Mouse (Mus musculus) liver, embryonic 11.5 days (tissue): ENCODE results near the gene Polr2c. TPM values are rescaled to one million over a fixed set of nuclear protein-coding genes. Genes with fewer than 3 reads are reported as not detected.
A peak's percentile ranks its signal among the peaks of the same experiment; 100 is the strongest.

Experiments used
- ATAC-seq: fragments of 200-750 bp; cut with Nextera tagmentation; replicated peaks from 2 replicates; pipeline ENCODE4 v1.8.0; 2017; ENCODE audit warnings: moderate number of reproducible peaks, mild to moderate bottlenecking, moderate TSS enrichment, moderate library complexity; ENCODE audit not compliant: low FRiP score
- DNase-seq: peaks from one replicate; pipeline ENCODE4 v3.0.0-alpha.2; 2017; ENCODE audit warnings: low spot score
- H3K27ac ChIP-seq: fragments of 300-500 bp; sonication (generic); 2 replicates; pipeline ENCODE4 v1.5.1; 2014; ENCODE audit warnings: mild to moderate bottlenecking, low read depth, low read length, control low read depth
- H3K27me3 ChIP-seq: fragments of 300-500 bp; sonication (generic); replicated peaks from 2 replicates; pipeline ENCODE4 v1.6.1; 2014; ENCODE audit warnings: low read length, mixed read lengths; ENCODE audit not compliant: control insufficient read depth, insufficient read depth
- H3K36me3 ChIP-seq: fragments of 300-500 bp; sonication (generic); 2 replicates; pipeline ENCODE4 v1.6.1; 2014; ENCODE audit warnings: mild to moderate bottlenecking, low read length, moderate library complexity, mixed read lengths; ENCODE audit not compliant: control insufficient read depth, insufficient read depth
- H3K4me1 ChIP-seq: fragments of 300-500 bp; sonication (generic); replicated peaks from 2 replicates; pipeline ENCODE4 v1.6.1; 2014; ENCODE audit warnings: low read length, mixed read lengths; ENCODE audit not compliant: control insufficient read depth, insufficient read depth
- H3K4me2 ChIP-seq: fragments of 300-500 bp; sonication (generic); 2 replicates; pipeline ENCODE4 v1.6.1; 2014; ENCODE audit warnings: mild to moderate bottlenecking, control low read depth, moderate library complexity
- H3K4me3 ChIP-seq: fragments of 300-500 bp; sonication (generic); 2 replicates; pipeline ENCODE4 v1.5.1; 2014; ENCODE audit warnings: low read depth, low read length, control low read depth
- H3K9ac ChIP-seq: fragments of 300-500 bp; sonication (generic); 2 replicates; pipeline ENCODE4 v1.6.1; 2014; ENCODE audit warnings: low read depth, low read length, control low read depth
- H3K9me3 ChIP-seq: fragments of 300-500 bp; sonication (generic); 2 replicates; pipeline ENCODE4 v1.6.1; 2016; ENCODE audit warnings: low read length, inconsistent platforms, mixed read lengths; ENCODE audit not compliant: control insufficient read depth
- whole genome bisulfite sequencing: fragments of 180-500 bp; shearing (Covaris S2); extraction: QIAGEN DNeasy Blood & Tissue Kit; methylation state at CpG from one replicate; pipeline ENCODE4 v1.1.7; 2014; 5-methylcytosine and 5-hydroxymethylcytosine counted together
- polyA plus RNA-seq: library from polyadenylated mRNA; unstranded; fragments of >200 nt; fragmentation: Nextera tagmentation; extraction: Ambion mirVana; gene quantifications from 2 replicates; pipeline ENCODE4 v1.2.1, GENCODE M21; 2014

The Polr2c gene
- polyA plus RNA-seq, result 162 and 172 TPM in 2 replicates

DNA sequence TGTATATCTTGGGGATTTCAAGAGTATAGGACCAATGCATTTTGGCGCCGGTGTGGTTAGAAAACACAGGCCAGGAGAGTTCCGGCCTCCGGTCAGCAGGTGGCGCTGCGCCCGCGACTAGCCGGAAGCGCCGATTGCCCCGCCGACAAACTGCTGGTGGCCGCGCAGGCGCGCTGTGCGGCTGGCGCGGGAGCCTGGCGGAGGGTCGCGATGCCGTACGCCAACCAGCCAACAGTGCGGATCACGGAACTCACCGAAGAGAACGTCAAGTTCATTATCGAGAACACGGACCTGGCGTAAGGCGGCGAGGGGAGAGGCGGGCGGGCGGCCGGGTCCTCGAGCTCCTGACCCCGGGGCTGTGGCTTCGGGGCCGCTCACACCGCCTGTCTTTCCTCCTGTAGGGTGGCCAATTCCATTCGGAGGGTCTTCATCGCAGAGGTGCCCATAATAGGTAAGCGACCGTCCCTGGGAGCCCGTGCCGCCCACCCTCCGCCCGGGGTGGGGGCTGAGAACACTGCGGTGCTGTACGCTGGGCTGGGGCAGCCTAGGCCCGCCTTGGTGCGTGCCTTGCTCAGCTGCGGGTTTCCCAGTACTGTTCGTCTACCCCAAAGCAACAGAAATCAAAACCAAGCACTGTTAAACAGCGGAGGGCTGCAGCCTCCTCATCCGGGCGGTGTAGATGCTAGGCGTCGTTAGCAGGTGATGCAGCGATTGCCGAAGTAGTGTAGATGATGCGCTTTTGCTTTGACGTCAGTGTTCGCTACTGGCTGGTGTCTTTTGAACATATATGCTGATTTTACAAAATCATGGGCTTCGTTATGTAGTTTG is at the start of gene Polr2c:
Polr2c (plus strand) TSS at position 105 of the 828 bp plus-strand sequence.
- peaks cover 14% of the 10 kb centered on the region for H3K4me1 ChIP-seq
- under 1% methylated on average over 68 of the region's 68 CpGs for WGBS
- DNase-seq (peak; percentile 91), ATAC-seq (peak; percentile 77)
- H3K4me2 ChIP-seq, result peak within 1 kb of the TSS; percentile 94
- no peaks in the 10 kb centered on the region for H3K27me3 ChIP-seq
- peaks cover 20% of the 10 kb centered on the region; the same call in 1 of the 2 replicates for H3K36me3 ChIP-seq
- no peaks in the 10 kb centered on the region for H3K9me3 ChIP-seq
- H3K9ac ChIP-seq, result peak within 1 kb of the TSS; percentile 92
- peak within 1 kb of the TSS; percentile 96 for H3K4me3 ChIP-seq
- H3K27ac ChIP-seq, result peak within 1 kb of the TSS; percentile 70

DNA sequence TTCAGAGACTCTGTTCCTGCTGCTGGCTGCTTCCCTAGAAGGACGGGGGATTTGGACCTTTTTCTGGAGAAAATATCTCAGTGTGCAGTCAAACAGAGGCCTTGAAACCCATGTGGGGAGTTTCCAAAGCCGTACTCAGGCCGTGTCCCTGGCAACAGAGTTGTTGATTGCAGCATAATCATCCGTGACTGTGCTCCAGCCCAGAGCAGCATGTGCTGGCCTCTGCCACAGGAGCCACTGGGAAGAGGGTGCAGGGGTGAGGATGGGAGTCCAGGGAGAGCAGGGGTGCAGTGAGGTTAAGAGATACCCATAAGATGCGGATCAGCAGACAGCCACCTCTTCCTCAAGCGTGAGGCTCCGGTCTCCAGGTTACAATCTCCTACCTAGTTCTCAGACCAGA is 49.7 kb upstream of the Polr2c start:
- Histone ChIP-seq H3K36me3 (no peaks in the 10 kb centered on the region), H3K9me3 (no peaks in the 10 kb centered on the region), H3K27me3 (no peaks in the 10 kb centered on the region), H3K9ac (no peak overlapping the region), H3K4me1 (peaks cover 16% of the 10 kb centered on the region), H3K4me2 (no peak overlapping the region), H3K4me3 (no peak overlapping the region), H3K27ac (no peak overlapping the region)
- DNase-seq (no peak), ATAC-seq (no peak)
- 66% methylated on average over 7 of the region's 7 CpGs for whole genome bisulfite sequencing

DNA sequence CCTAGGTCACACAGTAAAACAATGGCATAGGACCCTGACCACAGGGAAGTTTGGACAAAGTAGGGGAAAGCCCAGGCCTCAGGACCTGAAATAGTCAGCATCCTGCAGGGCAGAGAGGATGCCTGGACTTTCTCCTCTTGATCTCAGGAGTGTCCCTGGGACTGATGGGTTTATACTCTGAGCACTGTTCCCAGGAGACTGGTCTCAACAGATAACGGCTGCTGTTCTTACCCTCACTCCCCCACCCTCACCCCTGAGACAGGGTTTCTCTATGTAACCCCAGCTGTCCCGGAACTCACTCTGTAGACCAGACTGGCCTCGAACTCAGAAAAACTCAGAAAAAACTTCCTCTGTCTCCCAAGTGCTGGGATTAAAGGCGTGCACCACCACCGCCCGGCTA is 48.9 kb upstream of the Polr2c start:
- ATAC-seq (0 out of 2 replicates have a peak, but pooled peaks have one; percentile 37), DNase-seq (no peak)
- no peak overlapping the region for H3K4me3 ChIP-seq
- no peak overlapping the region for H3K27ac ChIP-seq
- H3K4me2 ChIP-seq, result no peak overlapping the region
- H3K27me3 ChIP-seq, result no peaks in the 10 kb centered on the region
- H3K9me3 ChIP-seq, result no peaks in the 10 kb centered on the region
- no peak overlapping the region for H3K9ac ChIP-seq
- WGBS, result 68% methylated on average over 6 of the region's 6 CpGs
- peaks cover 16% of the 10 kb centered on the region for H3K4me1 ChIP-seq
- H3K36me3 ChIP-seq, result no peaks in the 10 kb centered on the region

DNA sequence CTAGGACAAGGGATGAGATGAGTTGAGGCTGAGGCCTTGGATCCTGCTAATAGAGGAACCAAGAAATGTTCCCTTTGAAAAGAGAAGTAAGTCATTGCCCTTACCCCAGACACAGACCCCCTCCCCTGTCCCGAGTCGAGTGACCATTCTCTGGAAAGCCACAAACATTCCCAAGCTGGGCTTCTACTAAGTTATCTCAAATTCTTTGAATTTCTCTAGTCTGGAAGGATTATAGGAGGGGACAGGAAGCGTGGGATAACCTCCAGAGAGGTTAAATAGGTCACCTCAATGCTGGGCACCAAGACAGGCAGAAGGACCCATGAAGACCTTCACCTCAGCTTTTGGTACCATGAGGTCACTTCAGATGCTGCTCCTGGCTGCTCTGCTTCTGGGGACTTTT is 47.1 kb upstream of the Polr2c start, which contains the start of gene Ccl17:
Ccl17 (plus strand) TSS at position 301 of the 400 bp plus-strand sequence.
- ATAC-seq (no peak), DNase-seq (no peak)
- no peak within 1 kb of the TSS for H3K4me3 ChIP-seq
- H3K9ac ChIP-seq, result no peak within 1 kb of the TSS
- H3K27me3 ChIP-seq, result no peaks in the 10 kb centered on the region
- no peaks in the 10 kb centered on the region for H3K36me3 ChIP-seq
- H3K4me2 ChIP-seq, result no peak within 1 kb of the TSS
- no peak within 1 kb of the TSS for H3K27ac ChIP-seq
- H3K4me1 ChIP-seq, result peaks cover 10% of the 10 kb centered on the region
- 38% methylated on average over 3 of the region's 3 CpGs for WGBS
- no peaks in the 10 kb centered on the region for H3K9me3 ChIP-seq

DNA sequence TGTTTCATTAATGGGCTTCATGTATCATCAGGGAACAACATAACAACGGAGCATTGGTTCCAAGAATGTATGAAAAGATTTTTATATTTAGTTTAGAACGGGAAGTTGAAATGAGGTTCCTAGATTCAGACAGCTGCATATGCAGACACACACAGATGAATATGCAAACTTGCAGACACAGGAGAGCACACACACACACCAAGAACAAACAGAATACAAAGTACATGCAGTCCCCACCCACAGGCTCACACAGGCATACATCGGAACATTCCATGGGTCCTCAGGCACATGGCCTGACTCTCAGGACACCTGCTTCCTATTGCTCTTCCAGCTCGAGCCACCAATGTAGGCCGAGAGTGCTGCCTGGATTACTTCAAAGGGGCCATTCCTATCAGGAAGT is 46.4 kb upstream of the Polr2c start:
- no peak overlapping the region for H3K9ac ChIP-seq
- no peak overlapping the region for H3K27ac ChIP-seq
- no peaks in the 10 kb centered on the region for H3K27me3 ChIP-seq
- H3K4me1 ChIP-seq, result peaks cover 9% of the 10 kb centered on the region; the same call in 1 of the 2 replicates
- no peaks in the 10 kb centered on the region for H3K9me3 ChIP-seq
- ATAC-seq (no peak), DNase-seq (no peak)
- H3K4me3 ChIP-seq, result no peak overlapping the region
- WGBS, result 86% methylated on average over 5 of the region's 5 CpGs
- H3K4me2 ChIP-seq, result no peak overlapping the region
- H3K36me3 ChIP-seq, result no peaks in the 10 kb centered on the region

DNA sequence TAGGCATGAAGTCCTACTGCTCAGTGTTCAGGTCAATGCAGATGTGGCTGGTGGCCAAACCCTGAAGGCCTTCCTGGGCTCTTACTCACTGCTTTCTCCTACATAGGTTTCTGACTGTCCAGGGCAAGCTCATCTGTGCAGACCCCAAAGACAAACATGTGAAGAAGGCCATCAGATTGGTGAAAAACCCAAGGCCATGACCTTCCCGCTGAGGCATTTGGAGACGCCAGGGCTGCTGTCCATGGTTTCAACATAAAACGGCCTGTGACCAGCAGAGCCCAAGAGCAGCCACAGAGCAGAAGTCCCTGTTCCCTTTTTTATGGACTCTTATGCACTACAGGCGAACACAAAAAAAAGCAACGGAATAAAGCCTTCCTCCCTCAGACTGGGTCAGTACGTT is 45.6 kb upstream of the Polr2c start:
- H3K4me3 ChIP-seq, result no peak overlapping the region
- peaks cover 9% of the 10 kb centered on the region; the same call in 1 of the 2 replicates for H3K4me1 ChIP-seq
- ATAC-seq (no peak), DNase-seq (no peak)
- no peaks in the 10 kb centered on the region for H3K36me3 ChIP-seq
- no peak overlapping the region for H3K4me2 ChIP-seq
- H3K27me3 ChIP-seq, result no peaks in the 10 kb centered on the region
- H3K27ac ChIP-seq, result no peak overlapping the region
- no peaks in the 10 kb centered on the region for H3K9me3 ChIP-seq
- H3K9ac ChIP-seq, result no peak overlapping the region
- 57% methylated on average over 6 of the region's 6 CpGs for WGBS

DNA sequence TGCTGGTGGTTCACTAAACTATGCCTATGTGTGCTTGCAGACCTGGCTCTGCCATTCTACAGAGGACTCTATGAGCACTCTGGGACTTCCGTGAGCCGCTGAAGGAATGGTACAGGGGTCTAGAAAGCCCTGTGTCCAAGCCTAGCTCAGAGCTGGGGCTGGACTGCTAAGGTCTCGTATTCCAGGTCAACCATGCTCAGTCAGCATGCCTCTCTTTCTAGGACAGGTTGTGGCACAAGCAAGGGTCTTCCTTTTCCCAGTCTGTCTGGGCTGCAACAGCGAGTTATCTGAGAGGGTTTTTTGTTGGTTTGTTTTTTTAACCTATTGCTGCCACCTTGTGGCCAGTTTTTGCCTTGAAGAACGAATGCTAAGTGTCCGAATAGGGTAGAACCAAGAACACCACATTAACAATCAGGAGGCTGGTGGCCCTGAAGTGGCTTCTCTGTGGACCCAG is 44.6 kb upstream of the Polr2c start:
- WGBS, result 34% methylated on average over 6 of the region's 6 CpGs
- Histone ChIP-seq H3K9me3 (no peaks in the 10 kb centered on the region), H3K4me2 (no peak overlapping the region), H3K27ac (no peak overlapping the region), H3K4me1 (peaks cover 9% of the 10 kb centered on the region; the same call in 1 of the 2 replicates), H3K27me3 (no peaks in the 10 kb centered on the region), H3K4me3 (no peak overlapping the region), H3K36me3 (no peaks in the 10 kb centered on the region), H3K9ac (no peak overlapping the region)
- DNase-seq (peak; percentile 74), ATAC-seq (peak; percentile 40; the same call in 1 of the 2 replicates)

DNA sequence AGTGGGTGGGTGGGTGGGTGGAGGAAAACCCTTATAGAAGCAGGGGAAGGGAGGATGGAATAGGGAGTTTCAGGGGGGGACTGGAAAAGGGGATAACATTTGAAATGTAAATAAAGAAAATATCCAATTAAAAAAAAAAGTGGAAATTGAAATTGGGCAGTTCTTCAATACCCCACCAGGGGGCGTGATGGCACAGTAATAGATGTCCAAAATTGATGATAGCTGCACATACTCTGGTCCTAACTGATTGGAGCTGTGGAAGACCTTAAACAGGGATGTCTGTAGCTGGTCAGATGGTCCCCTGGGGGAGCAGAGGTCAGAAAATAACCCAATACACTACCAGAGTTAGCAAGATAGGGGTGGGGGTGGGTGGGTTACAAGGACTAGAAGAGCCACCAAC is 42.7 kb upstream of the Polr2c start:
- Histone ChIP-seq H3K4me2 (no peak overlapping the region), H3K36me3 (no peaks in the 10 kb centered on the region), H3K4me1 (no peaks in the 10 kb centered on the region), H3K4me3 (no peak overlapping the region), H3K27ac (no peak overlapping the region), H3K9ac (no peak overlapping the region), H3K9me3 (no peaks in the 10 kb centered on the region), H3K27me3 (no peaks in the 10 kb centered on the region)
- ATAC-seq (no peak), DNase-seq (no peak)
- WGBS, result 0% methylated on average over 1 of the region's 1 CpGs

DNA sequence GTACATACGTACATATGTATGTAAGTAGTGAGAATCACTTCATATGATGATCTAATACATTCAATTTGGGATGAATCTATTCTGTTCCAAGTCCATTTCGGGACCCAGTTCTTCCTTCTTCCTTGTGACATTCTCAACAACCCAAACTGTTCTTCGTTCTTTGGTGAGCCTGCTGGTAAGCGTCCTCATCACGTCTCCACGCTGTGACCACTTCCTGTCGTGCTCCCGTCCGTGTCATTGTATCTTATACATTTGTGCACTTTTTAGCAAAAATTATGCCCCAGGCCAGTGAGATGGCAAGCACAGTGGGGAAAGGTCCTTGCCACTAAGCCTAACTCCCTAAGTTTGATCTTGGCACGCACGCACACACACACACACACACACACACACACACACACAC is 39.3 kb upstream of the Polr2c start:
- ATAC-seq (no peak), DNase-seq (no peak)
- peaks cover 8% of the 10 kb centered on the region for H3K36me3 ChIP-seq
- H3K9ac ChIP-seq, result no peak overlapping the region
- H3K4me1 ChIP-seq, result peaks cover 4% of the 10 kb centered on the region
- no peak overlapping the region for H3K4me2 ChIP-seq
- no peak overlapping the region for H3K27ac ChIP-seq
- H3K9me3 ChIP-seq, result no peaks in the 10 kb centered on the region
- WGBS, result 81% methylated on average over 11 of the region's 11 CpGs
- no peak overlapping the region for H3K4me3 ChIP-seq
- no peaks in the 10 kb centered on the region for H3K27me3 ChIP-seq
